Comparison of ENCODE assay signal across 22 mouse cellular contexts in the genomic region with DNA sequence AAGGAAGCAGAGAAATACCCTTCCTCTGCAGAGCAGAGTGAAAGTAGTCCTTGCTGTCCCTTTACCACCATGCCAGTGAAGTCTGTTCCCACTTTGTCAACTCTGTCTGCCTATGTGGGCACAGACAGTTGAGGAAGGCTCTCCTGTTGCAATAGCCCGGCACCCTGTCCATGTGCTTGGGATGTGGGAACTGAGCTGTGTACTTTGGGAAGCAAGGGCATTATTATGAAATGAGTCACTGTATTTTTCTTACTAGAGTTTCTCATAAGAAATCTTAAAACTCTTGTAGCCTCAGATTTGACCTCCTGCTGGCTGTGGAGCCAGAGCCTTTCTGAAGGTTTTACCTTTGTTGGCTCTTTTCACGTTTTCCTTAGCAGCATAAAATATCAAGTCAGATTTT.
DNase-seq lines count a peak whose midpoint lies in the region; ATAC-seq and TF ChIP-seq lines count a peak whose summit lies in the region.
"Had no signal": no experiment of that assay in that cellular context is flagged by ENCODE, and none has a peak within 500 bp of the region (broad histone marks: within the 10 kb centered on the region; RNA-seq: fewer than 3 reads in every experiment).

No protein-coding gene starts in this region.

- WGBS in lung, embryonic 15.5 days, result 52% methylated on average over 2 of the region's 2 CpGs
- 37% methylated on average over 2 of the region's 2 CpGs for WGBS in lung, postnatal 0 days
- WGBS in stomach, postnatal 0 days, result 51% methylated on average over 2 of the region's 2 CpGs
- WGBS in intestine, embryonic 15.5 days, result 65% methylated on average over 2 of the region's 2 CpGs

- DNase-seq in heart, adult 18-20 months, result peak; percentile 19 to 32
- no peak for DNase-seq in heart, postnatal 10 days
- DNase-seq in lung, postnatal 10 days, result no peak
- peak; percentile 53 for DNase-seq in lung, postnatal 0 days (ENCODE audit: low spot score)
- no peak for DNase-seq in stomach, postnatal 0 days (ENCODE audit: low spot score)
- no peak for DNase-seq in cerebellum, postnatal 10 days
- DNase-seq: adrenal gland, postnatal 10 days; B cell, adult 2 months; cerebellum, adult 9-11 months; forebrain, postnatal 0 days; kidney, postnatal 4 days; layer of hippocampus, adult 9-11 months; midbrain, embryonic 14.5 days; right cerebral cortex, postnatal 25 days; thymus, postnatal 14 days had no signal

- no peak overlapping the region for H3K4me2 ChIP-seq in lung, embryonic 15.5 days
- no peak overlapping the region for H3K4me2 ChIP-seq in lung, postnatal 0 days (replicated peaks; ENCODE audit: low read depth, low read length)
- H3K4me2 ChIP-seq in stomach, postnatal 0 days (replicated peaks; ENCODE audit: low read depth), result no peak overlapping the region
- no peak overlapping the region for H3K4me2 ChIP-seq in intestine, embryonic 15.5 days (replicated peaks)
- H3K4me2 ChIP-seq: embryonic facial prominence, embryonic 12.5 days; hindbrain, embryonic 12.5 days; limb, embryonic 12.5 days; neural tube, embryonic 15.5 days had no signal

- intact Hi-C loops in heart, postnatal 10 days (cut with DNase I), result no loop called here

- H3K27me3 ChIP-seq in lung, embryonic 15.5 days, result no peaks in the 10 kb centered on the region
- no peaks in the 10 kb centered on the region for H3K27me3 ChIP-seq in lung, postnatal 0 days (replicated peaks; ENCODE audit: insufficient read depth, low read length)
- H3K27me3 ChIP-seq in stomach, postnatal 0 days (ENCODE audit: control insufficient read depth, insufficient read depth, low read length), result no peaks in the 10 kb centered on the region
- H3K27me3 ChIP-seq in intestine, embryonic 15.5 days (replicated peaks), result no peaks in the 10 kb centered on the region
- H3K27me3 ChIP-seq: embryonic facial prominence, embryonic 12.5 days; hindbrain, embryonic 12.5 days; limb, embryonic 12.5 days; neural tube, embryonic 15.5 days had no signal

- peak overlapping the region; percentile 10; the same call in 1 of the 2 replicates for H3K27ac ChIP-seq in lung, embryonic 15.5 days
- H3K27ac ChIP-seq in lung, postnatal 0 days (ENCODE audit: low read length), result 0 out of 2 replicates have a peak overlapping the region, but pooled peaks have one; percentile 2
- H3K27ac ChIP-seq in stomach, postnatal 0 days (replicated peaks), result 0 out of 2 replicates have a peak overlapping the region, but pooled peaks have one; percentile 8
- H3K27ac ChIP-seq in intestine, embryonic 15.5 days, result no peak overlapping the region
- H3K27ac ChIP-seq: embryonic facial prominence, embryonic 12.5 days; hindbrain, embryonic 12.5 days; limb, embryonic 12.5 days; neural tube, embryonic 15.5 days had no signal

- no peaks in the 10 kb centered on the region for H3K36me3 ChIP-seq in lung, embryonic 15.5 days
- H3K36me3 ChIP-seq in lung, postnatal 0 days (ENCODE audit: insufficient read depth, low read length), result no peaks in the 10 kb centered on the region
- H3K36me3 ChIP-seq in stomach, postnatal 0 days (ENCODE audit: control insufficient read depth, insufficient read depth, low read length), result no peaks in the 10 kb centered on the region
- H3K36me3 ChIP-seq in intestine, embryonic 15.5 days, result no peaks in the 10 kb centered on the region
- H3K36me3 ChIP-seq: embryonic facial prominence, embryonic 12.5 days; hindbrain, embryonic 12.5 days; limb, embryonic 12.5 days; neural tube, embryonic 15.5 days had no signal

- TF ChIP-seq CTCF in lung, postnatal 0 days (IDR thresholded peaks at IDR 0.05), result no peak
- no peak for TF ChIP-seq CTCF in stomach, postnatal 0 days (IDR thresholded peaks at IDR 0.05; ENCODE audit: low read depth)

- H3K9ac ChIP-seq in lung, embryonic 15.5 days, result no peak overlapping the region
- no peak overlapping the region for H3K9ac ChIP-seq in lung, postnatal 0 days (replicated peaks; ENCODE audit: low read depth)
- no peak overlapping the region for H3K9ac ChIP-seq in stomach, postnatal 0 days (ENCODE audit: low read length)
- H3K9ac ChIP-seq in intestine, embryonic 15.5 days, result no peak overlapping the region
- H3K9ac ChIP-seq: embryonic facial prominence, embryonic 12.5 days; forebrain, postnatal 0 days; hindbrain, embryonic 12.5 days; limb, embryonic 12.5 days; neural tube, embryonic 15.5 days had no signal

- no peak overlapping the region for H3K4me3 ChIP-seq in lung, embryonic 15.5 days
- H3K4me3 ChIP-seq in lung, postnatal 0 days (ENCODE audit: low read depth, low read length), result no peak overlapping the region
- no peak overlapping the region for H3K4me3 ChIP-seq in stomach, postnatal 0 days (ENCODE audit: low read depth, low read length)
- H3K4me3 ChIP-seq in intestine, embryonic 15.5 days (replicated peaks), result no peak overlapping the region
- H3K4me3 ChIP-seq: embryonic facial prominence, embryonic 12.5 days; hindbrain, embryonic 12.5 days; limb, embryonic 12.5 days; neural tube, embryonic 15.5 days had no signal

- 0 out of 2 replicates have a peak, but pooled peaks cover 6% of the 10 kb centered on the region for H3K4me1 ChIP-seq in lung, embryonic 15.5 days
- H3K4me1 ChIP-seq in lung, postnatal 0 days (ENCODE audit: insufficient read depth, low read depth, low read length), result no peaks in the 10 kb centered on the region; the same call in 1 of the 2 replicates
- H3K4me1 ChIP-seq in stomach, postnatal 0 days (replicated peaks; ENCODE audit: control insufficient read depth, insufficient read depth), result no peaks in the 10 kb centered on the region
- no peaks in the 10 kb centered on the region for H3K4me1 ChIP-seq in intestine, embryonic 15.5 days (replicated peaks)
- H3K4me1 ChIP-seq: embryonic facial prominence, embryonic 12.5 days; hindbrain, embryonic 12.5 days; limb, embryonic 12.5 days; neural tube, embryonic 15.5 days had no signal

- TF ChIP-seq EP300 in lung, postnatal 0 days (IDR thresholded peaks at IDR 0.05), result no peak
- no peak for TF ChIP-seq EP300 in stomach, postnatal 0 days (optimal IDR thresholded peaks at IDR 0.05)

- H3K9me3 ChIP-seq in lung, embryonic 15.5 days, result no peaks in the 10 kb centered on the region
- no peaks in the 10 kb centered on the region for H3K9me3 ChIP-seq in lung, postnatal 0 days (ENCODE audit: low read length)
- H3K9me3 ChIP-seq in stomach, postnatal 0 days (ENCODE audit: control insufficient read depth, low read length), result no peaks in the 10 kb centered on the region
- H3K9me3 ChIP-seq in intestine, embryonic 15.5 days, result no peaks in the 10 kb centered on the region
- H3K9me3 ChIP-seq: embryonic facial prominence, embryonic 12.5 days; hindbrain, embryonic 12.5 days; limb, embryonic 12.5 days; neural tube, embryonic 15.5 days had no signal

- no peak for ATAC-seq in lung, embryonic 15.5 days (ENCODE audit: borderline replicate concordance, extremely low read depth, low FRiP score, low TSS enrichment)
- ATAC-seq in lung, postnatal 0 days, result peak; percentile 72
- no peak for ATAC-seq in stomach, postnatal 0 days (ENCODE audit: low FRiP score, low TSS enrichment)
- no peak for ATAC-seq in intestine, embryonic 15.5 days
- ATAC-seq: forebrain, postnatal 0 days; inflammation-experienced regulatory T-cells, adult 6 months had no signal

Comparison
In these comparisons a context has a peak if more than half of its experiments do, and no peak if none do; other contexts are left out.
1. DNase-seq: peak in heart, adult 18-20 months (2 of 2) and lung, postnatal 0 days (single experiment); none in heart, postnatal 10 days (0 of 2), lung, postnatal 10 days (single experiment), stomach, postnatal 0 days (single experiment) and cerebellum, postnatal 10 days (0 of 2).